Mouse (Mus musculus): ENCODE data around the gene Abca1.

GRCm38 (mm10) chr4:53147454-53147853 lies 12.2 kb downstream of the Abca1 start:
- TF ChIP-seq CTCF (IDR thresholded peaks at IDR 0.05; ENCODE audit: low read depth) (no peak), EP300 (IDR thresholded peaks at IDR 0.05; ENCODE audit: low read depth) (no peak)
